Mouse (Mus musculus) heart, postnatal 4 days (tissue): ENCODE results near the gene Stac3. TPM values are rescaled to one million over a fixed set of nuclear protein-coding genes. Genes with fewer than 3 reads are reported as not detected.

Source experiments
- DNase-seq: peaks from one replicate; pipeline ENCODE4 v3.0.0; 2021
- total RNA-seq, 2 experiments: library from RNA; stranded (reverse); gene quantifications; 2 replicates each; pipeline ENCODE4 v1.2.3; 2021

Stac3 gene
- total RNA-seq, 2 experiments from 2014 or later, result 1.8 to 1.9 TPM

DNA sequence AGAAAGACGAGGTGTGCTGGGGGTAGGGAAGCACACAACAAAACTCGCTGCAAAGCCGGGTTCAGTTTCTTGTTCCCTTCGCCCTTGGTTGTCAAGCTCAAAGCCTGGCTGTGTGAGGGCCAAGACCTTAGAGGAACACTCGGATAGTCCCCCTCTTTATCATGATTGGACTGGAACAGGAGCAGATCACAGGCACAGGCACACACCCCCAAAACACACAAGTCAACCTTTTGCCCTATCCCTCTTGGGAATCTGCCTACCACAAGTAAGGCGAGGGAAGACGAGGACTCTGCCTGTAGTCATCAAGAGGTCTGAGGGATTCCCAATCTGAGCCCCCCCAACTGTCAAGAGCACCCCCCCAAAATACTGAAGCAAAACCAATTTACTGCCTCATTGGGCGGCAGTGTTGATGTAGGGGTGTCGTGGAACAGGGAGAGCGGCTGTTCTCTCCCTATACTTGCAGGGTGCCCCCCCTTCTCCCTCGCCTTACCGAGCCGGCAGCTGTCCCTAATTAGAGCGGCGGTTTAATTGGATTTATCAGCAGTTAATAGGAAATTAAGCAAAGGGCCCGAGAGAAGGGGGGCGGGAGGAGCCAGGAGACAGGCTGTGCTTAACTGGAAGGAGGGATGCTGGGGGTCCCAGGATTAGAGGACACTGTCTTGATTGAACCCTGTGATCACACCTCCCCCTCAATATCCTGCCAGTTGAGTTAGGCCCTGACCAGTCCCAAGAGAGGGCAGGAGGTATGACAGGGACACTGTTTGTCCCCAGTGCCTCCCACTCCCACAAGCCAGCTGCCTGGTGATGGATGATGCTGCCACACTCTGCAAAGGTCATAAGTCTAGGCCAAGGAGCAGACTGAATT is 8.6 kb downstream of the Stac3 start:
- DNase-seq, result no peak

DNA sequence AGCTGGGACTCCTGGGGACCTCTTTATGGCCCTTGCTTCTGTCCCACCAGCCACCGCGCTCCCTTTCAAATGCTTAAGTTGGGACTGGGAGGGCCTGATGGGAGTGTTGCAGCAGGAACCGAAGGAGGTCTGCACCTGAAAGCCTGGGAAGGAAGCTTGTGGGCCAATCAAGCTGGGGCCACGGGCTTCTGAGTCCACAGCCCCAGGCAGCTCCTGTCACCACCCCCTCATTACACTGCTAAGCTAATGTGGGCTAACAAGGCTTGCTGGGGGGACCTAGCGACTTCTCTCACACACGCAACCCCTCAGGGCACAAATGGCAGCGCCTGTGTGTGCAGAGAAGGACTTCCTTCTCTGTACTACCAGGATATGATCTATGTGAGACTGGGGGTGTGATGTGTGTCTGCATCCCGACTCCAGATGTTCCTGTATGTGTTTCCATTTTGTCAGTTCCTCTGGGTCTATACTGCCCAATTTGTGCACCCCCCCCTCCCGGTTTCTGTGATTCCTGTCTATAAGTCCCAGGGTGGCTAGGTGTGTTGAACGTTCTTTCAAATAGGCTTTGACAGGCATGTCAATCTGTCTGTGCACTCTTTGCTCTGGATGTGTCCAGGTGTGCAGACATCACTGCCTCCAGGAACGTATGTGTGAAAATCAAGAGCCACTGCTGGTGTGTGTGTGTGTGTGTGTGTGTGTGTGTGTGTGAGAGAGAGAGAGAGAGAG is 9.6 kb downstream of the Stac3 start:
- no peak for DNase-seq

DNA sequence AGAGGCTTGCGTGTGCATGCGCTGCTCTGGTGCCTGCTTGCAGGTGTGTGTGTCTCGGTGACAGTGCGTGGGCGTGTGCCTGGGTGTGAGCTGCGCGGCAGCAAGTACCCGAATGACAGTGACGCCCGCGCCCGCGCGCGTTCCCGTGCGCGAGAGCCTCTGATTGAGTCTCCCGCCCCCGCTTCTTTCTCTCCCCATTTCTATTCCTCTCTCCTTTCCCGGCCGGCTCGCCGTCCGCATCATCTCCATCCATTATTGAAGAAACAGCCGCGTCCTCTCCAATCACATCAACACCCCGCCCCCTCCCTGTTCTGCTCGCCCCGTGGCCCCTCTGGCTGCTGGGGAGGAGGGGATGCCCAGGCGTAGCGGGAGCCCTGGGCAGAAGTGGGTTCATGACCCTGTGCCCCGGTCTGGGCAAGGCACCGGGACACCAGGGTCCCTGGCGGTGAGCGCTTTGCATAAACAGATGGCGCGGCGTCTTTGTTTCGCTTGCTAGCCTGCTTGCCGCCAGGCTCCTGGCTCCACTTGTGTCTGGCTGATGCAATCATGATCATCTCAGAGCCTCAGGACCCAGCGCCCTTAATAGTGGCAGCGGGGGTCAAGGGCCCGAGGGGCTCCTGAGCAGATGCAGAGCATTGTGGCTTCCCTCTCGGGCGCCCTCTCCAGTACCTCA is 10.3 kb downstream of the Stac3 start:
- peak; percentile 44 for DNase-seq

DNA sequence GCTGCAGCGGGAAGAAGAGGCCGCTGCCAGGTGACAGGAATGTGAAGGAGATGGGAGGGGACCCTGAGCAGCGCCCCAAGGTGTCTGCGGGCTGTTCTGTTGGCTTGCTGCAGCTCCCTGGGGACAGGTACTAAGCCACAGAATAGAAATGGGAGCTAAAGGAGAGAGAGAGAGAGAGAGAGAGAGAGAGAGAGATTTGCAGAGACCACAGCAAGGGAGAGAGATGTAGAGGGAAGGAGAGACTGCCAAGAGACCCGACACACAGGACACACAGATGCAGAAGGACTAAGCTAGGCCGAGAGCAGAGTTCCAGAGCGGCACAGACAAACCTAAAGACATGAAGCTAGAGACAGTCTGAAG is 10.8 kb downstream of the Stac3 start:
- no peak for DNase-seq

DNA sequence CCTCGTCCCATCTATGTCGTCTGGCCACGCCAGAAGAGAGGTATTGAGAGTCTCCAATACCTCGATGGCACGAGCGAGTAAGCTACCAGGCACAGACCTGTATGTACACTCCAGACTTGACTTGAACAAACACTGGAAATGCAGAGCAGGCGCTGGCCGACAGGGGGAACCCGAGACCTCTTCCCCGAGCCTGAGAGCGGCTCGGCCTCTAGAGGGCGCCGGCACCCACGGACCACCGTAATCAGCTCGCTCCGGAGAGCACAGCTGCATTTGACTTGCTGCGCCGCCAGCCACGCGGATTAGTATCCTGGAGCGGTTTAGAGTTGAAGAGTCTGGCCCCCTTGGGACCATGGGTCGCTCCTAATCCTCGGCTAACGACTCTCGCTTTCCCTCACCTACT is 11.3 kb downstream of the Stac3 start:
- DNase-seq, result peak; percentile 97

DNA sequence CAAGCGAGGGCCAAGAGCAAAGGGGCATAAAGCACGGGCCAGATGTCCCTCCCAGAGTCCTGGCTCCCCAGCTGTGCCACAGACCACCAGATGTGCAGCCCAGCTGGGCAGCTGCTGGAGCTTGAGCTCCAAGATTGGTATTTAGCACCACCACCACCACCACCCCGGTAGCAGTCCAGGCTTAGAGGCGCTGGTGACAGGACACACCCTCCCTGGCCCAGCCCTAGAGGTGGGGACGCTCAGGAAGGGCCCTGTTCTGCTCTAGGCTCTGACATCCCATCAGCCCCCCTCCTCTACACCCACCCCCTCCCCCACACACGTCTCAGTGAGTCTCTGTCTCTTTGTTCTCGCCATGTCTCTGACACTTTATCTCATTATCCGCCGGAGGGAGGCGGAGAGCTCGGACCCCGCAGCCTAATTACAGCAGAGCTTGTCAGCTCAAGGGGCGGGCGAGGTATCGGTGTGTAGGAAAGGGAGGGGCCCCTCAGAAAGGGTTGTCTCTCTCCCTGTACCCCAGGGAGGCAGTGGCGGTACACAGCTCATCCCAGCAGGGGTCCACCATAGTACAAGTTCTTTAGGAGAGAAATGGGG is 12.1 kb downstream of the Stac3 start:
- no peak for DNase-seq

DNA sequence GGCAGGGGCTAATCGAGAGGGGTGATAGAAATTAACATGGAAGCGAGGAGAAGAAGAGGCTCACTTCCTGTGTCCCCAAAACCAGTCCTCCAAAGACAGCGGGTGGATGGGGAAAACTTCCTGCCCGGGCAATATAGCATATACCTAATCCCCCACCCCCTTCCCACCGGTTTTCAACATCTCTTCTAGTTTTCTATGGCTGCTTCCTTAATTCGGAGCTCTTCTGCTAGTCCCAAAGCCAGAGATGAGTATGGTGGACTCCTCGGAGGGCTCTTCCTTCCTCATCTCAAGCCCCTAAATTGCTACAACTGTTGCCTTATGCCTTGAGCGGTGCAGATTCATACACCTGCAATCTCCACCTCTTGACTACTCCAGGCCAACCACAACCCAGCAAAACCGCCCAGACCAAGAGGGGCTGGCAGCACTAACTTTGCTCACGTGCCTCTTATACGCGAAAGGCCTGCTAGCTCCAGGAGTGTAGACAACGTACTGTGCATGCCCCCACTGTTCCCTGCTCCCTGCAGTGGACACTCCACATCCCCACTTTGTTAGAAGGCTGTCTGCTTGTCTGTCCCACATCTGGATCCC is 12.7 kb downstream of the Stac3 start:
- DNase-seq, result no peak

DNA sequence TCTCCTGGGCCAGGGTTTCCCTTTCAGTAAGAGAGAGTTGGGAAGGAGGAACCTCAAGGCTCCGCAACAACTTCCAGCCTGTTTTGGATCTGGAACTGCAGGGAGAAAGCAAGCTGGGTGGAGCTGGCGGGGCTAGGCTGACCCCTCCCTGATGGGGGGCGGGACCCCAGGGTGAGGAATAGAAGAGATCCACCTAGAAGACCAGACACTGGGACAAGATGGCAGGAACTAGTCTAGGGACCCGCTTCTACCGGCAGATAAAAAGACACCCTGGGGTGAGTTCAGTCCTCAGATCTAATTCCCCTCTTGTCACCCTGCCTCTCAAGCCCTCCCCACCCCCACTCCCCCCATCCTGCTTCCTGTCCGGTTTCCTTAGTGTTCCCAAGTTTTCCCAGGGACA is 13.3 kb downstream of the Stac3 start, which contains the start of gene Ndufa4l2:
Gene Ndufa4l2, plus strand, starts transcription at position 204 of the 400 bp plus-strand sequence.
- peak; percentile 60 for DNase-seq

DNA sequence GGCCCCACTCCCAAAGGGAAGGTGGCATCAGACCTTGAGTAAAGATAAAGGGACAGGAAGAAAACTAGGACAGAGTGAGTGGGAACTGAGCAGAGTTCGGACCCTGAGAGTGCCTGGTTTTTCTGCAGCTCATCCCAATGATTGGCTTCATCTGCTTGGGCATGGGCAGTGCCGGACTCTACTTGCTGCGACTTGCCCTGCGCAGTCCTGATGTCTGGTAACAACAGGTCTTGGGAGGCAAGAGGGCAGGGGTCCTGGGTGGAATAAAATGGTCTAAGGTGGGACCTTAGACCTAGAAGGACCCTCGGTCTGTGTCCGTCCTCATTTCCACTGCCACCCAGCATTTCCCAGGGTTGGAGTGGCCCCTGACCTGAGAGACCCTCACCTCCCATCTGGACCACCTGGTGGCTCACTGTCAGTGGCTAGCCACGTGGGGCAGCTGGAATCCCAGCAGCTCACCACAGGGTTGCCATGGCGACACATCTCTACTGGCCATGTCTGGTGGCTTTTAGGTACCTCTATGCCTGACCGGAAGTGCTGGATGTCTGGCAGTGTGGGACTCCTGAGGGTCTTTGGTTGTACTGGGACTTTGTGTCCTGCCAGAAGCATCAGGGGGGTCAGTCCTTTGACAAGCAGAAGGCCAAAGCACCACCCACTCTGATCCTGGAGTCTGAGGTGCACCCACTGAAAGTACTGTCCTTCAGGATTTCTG is 13.9 kb downstream of the Stac3 start:
- no peak for DNase-seq

DNA sequence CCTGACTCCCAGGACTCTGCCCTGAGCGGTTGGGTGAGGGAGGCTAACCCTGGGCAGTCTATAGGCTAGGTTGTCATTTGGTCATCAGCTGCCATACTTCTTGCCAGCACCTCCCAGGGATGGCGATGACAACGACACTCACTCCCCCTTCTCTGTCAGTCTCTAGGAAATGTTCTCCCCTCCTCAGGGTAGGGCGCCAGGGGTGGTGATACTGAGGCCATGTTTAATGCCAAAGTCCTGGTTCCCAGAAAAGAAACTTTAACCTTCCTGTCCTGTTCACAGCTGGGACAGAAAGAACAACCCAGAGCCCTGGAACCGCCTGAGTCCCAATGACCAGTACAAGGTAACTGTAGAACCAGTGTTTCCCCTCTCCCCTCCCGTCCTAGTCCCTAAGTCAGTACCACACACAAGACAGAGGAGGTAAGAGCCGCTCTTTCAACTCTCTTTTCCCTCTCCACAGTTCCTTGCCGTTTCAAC is 14.5 kb downstream of the Stac3 start:
- DNase-seq, result no peak

DNA sequence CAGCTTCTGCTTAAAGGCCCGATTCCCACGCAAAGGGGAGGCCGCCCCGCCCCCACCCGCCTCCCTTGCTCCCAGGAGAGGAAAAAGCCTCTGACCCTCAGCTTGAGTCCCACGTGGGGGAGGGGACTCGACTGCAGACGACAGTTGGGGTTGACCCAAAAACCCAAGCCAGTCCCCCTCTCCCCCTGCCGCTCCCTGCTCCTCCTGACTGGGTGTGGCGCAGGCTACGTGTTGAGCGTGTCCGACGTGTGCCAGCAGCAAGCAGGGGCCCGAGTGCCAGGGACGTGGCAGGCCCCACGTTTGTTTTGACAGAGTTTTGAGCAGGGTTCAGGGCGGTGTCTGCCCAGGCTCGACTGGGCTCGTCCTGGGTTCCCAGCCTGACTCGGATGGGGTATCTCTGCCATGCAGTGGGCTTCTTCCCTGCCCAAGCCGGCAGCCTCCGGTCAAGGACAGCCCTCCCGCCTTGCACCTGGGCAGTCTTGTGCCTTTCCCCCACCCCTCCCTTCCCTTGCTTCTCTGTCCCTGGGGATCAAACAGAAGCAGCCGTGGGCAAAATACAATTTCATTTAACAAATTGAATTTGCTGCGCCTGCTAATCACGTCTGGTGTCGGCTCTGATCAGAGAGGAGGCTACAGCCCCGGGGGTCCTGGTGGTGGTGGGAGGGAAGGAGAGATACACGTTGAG is 15.2 kb downstream of the Stac3 start:
- DNase-seq, result peak; percentile 68

DNA sequence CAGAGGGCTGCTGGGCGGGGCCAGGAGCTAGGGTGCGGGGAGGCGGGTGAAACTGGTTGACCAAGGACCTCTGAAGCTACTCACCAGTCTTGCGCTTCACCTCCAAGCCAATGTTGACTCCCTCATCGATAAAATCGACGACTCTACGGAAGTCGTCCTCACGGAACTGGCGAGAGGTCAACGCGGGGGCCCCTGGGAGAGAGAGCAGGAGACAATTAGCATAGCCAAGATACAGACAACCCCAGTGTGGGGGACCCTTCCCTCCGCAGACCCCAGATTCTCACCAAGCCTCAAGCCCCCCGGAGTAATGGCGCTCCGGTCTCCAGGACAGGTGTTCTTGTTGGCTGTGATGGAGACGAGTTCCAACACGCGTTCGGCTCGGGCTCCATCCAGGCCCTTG is 16.5 kb downstream of the Stac3 start:
- no peak for DNase-seq

DNA sequence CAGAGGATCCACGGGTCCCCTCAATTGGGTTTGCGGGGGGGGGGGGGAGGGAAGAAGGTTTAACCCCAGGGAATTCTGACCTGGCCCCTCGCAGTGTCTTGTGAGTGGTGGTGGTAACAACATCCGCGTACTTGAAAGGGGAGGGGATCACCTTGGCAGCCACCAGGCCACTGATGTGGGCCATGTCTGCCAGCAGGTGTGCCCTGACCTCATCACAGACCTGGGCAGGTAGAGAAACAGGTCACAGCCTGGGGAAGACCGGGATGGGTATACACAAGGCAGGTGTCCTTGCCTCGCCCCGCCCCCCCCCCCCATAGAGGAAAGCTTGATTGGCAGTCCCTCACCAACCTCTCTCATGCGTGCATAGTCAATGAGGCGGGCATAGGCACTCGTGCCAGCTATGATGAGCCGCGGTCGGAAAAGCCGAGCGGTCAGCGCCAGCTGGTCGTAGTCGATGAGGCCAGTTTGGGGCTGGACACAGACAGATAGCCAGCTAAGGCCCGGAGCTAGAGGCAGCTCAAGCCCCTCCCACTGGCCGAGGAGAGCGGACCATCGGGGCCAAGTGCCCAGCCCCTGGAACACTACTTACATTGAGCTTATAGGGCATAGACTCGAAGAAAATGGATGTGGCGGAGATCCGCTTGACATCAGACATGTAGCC is 17.7 kb downstream of the Stac3 start:
- no peak for DNase-seq

DNA sequence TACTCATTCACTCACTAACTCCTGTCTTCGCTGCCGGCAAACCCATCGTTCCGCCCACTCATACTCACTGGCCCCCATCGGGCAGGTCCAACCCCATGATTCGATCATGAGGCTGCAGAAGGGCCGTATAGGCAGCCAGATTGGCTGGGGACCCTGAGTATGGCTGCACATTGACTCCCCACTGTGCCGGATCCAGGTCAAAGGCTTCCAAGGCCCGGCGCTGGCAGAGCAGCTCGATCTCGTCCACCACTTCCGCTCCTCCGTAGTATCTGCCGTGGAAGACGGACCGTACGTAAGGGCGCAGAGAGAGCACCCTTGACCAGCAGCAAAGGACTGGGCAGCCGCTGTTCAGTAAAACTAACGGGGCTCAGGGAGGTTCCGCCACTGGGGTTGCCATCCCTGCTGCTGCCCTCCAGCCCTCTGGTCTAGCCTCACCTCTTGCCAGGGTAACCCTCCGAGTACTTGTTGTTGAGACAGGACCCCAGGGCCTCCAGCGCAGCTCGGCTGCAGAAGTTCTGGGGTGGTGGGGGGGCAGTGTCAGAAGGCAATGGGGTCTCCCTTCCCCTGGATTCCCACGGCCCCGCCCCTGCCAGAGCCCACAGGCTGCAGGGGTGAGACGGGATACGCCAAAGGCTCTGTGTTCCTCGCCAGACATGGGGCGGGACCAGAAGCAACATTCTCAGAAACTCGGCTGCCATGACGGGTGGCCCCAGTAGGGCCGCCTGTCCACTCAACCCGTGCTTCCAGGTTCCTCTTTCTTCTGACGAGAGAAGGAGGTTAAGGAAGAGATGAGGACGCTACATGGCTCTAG is 18.6 kb downstream of the Stac3 start:
- DNase-seq, result no peak

DNA sequence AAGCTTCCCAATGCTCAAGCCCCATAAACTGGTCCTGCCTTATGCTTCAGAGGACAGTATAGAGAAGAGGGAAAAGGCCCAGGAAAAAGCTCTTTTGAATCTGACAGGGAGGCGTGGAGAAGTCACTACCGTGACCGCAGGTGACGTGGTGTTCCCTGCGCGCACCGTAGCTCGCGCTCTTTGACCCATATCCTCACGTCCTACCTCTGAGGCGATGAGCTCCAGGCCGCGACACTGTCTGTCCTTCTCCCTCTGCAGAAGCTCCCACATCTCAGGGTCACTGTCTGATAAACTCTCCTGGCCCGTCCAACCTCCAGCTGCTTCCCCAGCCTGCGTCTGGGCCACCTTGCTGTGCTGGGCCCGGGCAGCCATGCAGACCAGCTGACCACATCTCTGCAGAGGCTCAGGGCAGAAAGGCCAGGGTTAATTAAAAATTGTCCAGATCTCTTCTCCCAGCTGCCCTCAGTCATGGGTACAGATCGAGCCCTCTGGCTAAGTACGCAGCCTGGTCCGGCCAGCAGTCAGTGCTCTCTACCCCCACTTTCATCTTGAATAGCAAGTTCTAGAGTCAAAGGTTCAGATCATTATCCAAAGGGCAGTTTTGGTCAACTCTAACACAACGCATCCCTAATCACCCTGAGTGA is 19.4 kb downstream of the Stac3 start:
- DNase-seq, result no peak

DNA sequence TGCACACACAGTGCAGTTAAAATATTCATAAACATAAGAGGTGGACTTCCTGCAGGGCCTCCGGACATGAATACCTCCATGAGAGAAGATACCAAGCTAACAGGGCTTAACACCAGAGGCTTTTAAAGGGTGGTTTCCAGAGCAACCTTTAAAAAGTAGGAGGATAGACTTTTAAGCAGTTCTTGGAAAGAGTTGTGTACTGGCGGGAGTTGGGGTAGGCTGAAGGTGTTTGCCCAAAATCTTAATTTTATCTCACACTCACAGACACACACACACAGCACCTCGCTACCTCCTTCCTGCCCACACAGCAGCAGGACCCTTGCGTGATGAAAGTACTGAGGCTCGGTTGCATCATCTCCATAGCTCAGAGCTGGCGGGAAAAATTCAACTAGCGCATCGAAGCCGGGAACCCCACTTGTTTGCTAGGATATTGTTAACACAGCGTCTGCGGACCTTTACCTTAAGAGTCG is 20.2 kb downstream of the Stac3 start:
- no peak for DNase-seq

DNA sequence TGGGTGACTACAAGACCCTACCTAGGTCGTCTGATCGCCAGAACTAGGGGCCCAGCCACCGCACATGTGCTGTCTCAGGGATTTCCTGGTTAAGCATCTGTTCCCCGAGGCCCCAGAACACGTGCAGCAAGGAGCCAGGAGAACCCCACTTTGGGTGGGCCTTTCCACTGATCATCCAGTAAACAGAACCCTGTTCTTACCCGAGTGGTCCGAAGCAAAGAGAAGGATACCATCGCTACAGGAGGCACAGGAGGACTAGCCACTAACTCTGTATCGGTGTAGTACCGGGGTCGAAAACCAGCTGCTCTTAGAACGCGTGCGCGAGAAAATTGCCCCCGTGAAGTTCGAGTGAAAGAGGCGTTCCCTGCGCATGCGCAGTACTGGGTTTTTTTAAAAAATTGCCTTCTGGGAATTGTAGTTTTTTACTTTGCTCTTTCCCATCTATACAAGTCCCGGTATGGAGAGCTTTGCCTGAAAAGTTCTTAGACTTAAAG is 20.6 kb downstream of the Stac3 start, which contains the start of gene Shmt2:
Gene Shmt2, minus strand, starts transcription at position 357 of the 494 bp plus-strand sequence.
- peak; percentile 88 for DNase-seq

DNA sequence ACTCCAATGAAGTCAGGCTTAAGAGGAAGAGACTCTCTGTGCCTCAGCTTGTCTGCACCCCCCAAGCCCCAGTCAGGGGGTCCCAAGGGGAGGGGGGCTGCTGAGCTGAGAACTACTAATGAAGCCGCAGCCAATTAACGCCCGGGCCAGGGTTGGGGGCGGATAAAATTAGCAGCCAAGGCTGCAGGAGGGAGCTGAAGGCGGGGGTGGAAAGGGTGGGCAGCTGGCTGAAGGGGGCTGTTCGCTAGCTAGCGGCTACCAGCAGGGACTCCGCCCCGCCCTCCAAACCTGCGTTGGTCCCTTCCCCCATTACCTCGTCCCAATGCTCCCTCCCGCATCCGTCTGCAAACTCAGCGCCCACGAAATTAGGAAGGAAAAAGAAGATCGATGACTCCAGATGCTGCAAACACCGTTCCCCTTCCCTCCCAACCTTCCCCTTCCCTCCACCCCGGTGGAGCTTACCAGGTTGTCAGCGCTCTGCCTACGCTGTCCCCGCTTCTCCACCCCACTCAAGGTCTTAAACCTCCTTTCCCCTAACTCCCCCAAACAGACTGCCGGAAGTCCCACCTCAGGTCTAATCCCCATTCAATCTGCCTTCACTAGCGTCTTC is 23.3 kb downstream of the Stac3 start:
- no peak for DNase-seq
